25 mouse cellular contexts compared by ENCODE assay signal in genomic region chrX:162020039-162020566, GRCm38 (mm10).
A peak's percentile ranks its signal among the peaks of the same experiment; 100 is the strongest.
DNase-seq lines count a peak whose midpoint lies in the region; ATAC-seq and TF ChIP-seq lines count a peak whose summit lies in the region.
"Had no signal": no experiment of that assay in that cellular context is flagged by ENCODE, and none has a peak within 500 bp of the region (broad histone marks: within the 10 kb centered on the region; RNA-seq: fewer than 3 reads in every experiment).

No protein-coding gene starts in this region.

- H3K4me1 ChIP-seq in intestine, embryonic 15.5 days (replicated peaks) = no peaks in the 10 kb centered on the region
- H3K4me1 ChIP-seq in intestine, postnatal 0 days (replicated peaks; ENCODE audit: control insufficient read depth, insufficient read depth, low read length) = no peaks in the 10 kb centered on the region
- H3K4me1 ChIP-seq in MEL (ENCODE audit: control insufficient read depth in 1 of 2, insufficient read depth in 2 of 2, low read length in 2 of 2) = peaks cover 0 to 18% of the 10 kb centered on the region in 2 experiments; a peak in 3 of 4 replicates
- peaks cover 5% of the 10 kb centered on the region; the same call in 1 of the 2 replicates for H3K4me1 ChIP-seq in intestine, embryonic 16.5 days (ENCODE audit: control insufficient read depth, insufficient read depth, low read length)
- H3K4me1 ChIP-seq: embryonic facial prominence, embryonic 10.5 days; embryonic facial prominence, embryonic 12.5 days had no signal

- H3K27ac ChIP-seq in intestine, embryonic 15.5 days = no peak overlapping the region
- H3K27ac ChIP-seq in intestine, postnatal 0 days (ENCODE audit: low read depth, low read length) = no peak overlapping the region
- no peak overlapping the region for H3K27ac ChIP-seq in MEL (ENCODE audit: control insufficient read depth, low read depth, low read length)
- H3K27ac ChIP-seq in intestine, embryonic 16.5 days (ENCODE audit: low read length) = no peak overlapping the region
- H3K27ac ChIP-seq: embryonic facial prominence, embryonic 10.5 days; embryonic facial prominence, embryonic 12.5 days; forebrain, embryonic 13.5 days; forebrain, embryonic 15.5 days had no signal

- H3K27me3 ChIP-seq in intestine, embryonic 15.5 days (replicated peaks) = peaks cover 5% of the 10 kb centered on the region
- H3K27me3 ChIP-seq in intestine, postnatal 0 days (replicated peaks; ENCODE audit: control insufficient read depth, insufficient read depth, low read length) = no peaks in the 10 kb centered on the region
- no peaks in the 10 kb centered on the region for H3K27me3 ChIP-seq in MEL (ENCODE audit: control insufficient read depth in 1 of 2, insufficient read depth in 2 of 2, low read length in 2 of 2)
- peaks cover 6% of the 10 kb centered on the region for H3K27me3 ChIP-seq in intestine, embryonic 16.5 days (replicated peaks; ENCODE audit: control insufficient read depth, insufficient read depth, low read length)
- H3K27me3 ChIP-seq: CH12.LX; forebrain, embryonic 15.5 days had no signal

- H3K36me3 ChIP-seq in intestine, embryonic 15.5 days = no peaks in the 10 kb centered on the region
- no peaks in the 10 kb centered on the region for H3K36me3 ChIP-seq in intestine, postnatal 0 days (ENCODE audit: control insufficient read depth, insufficient read depth)
- H3K36me3 ChIP-seq in MEL (ENCODE audit: control insufficient read depth in 1 of 2, insufficient read depth in 2 of 2, low read length in 2 of 2) = peaks cover 0 to 12% of the 10 kb centered on the region in 2 experiments; a peak in 2 of 4 replicates
- H3K36me3 ChIP-seq in intestine, embryonic 16.5 days (ENCODE audit: control insufficient read depth, insufficient read depth, low read length) = no peaks in the 10 kb centered on the region
- H3K36me3 ChIP-seq: embryonic facial prominence, embryonic 10.5 days; embryonic facial prominence, embryonic 12.5 days; forebrain, embryonic 15.5 days; G1E had no signal

- no peak overlapping the region for H3K9ac ChIP-seq in intestine, embryonic 15.5 days
- no peak overlapping the region for H3K9ac ChIP-seq in intestine, postnatal 0 days (ENCODE audit: low read depth, low read length)
- no peak overlapping the region for H3K9ac ChIP-seq in MEL (ENCODE audit: control insufficient read depth, low read depth, low read length, poor library complexity, severe bottlenecking)
- no peak overlapping the region for H3K9ac ChIP-seq in intestine, embryonic 16.5 days (ENCODE audit: low read depth, low read length)
- H3K9ac ChIP-seq: embryonic facial prominence, embryonic 12.5 days; forebrain, embryonic 13.5 days; forebrain, embryonic 15.5 days; forebrain, postnatal 0 days had no signal

- no peak overlapping the region for H3K4me3 ChIP-seq in intestine, embryonic 15.5 days (replicated peaks)
- H3K4me3 ChIP-seq in intestine, postnatal 0 days (ENCODE audit: low read depth, low read length) = no peak overlapping the region
- H3K4me3 ChIP-seq in MEL (ENCODE audit: control insufficient read depth in 1 of 2, insufficient read depth in 1 of 2, low read depth in 2 of 2, low read length in 2 of 2) = no peak overlapping the region
- no peak overlapping the region for H3K4me3 ChIP-seq in intestine, embryonic 16.5 days (ENCODE audit: low read length)
- H3K4me3 ChIP-seq: embryonic facial prominence, embryonic 10.5 days; embryonic facial prominence, embryonic 12.5 days; forebrain, embryonic 13.5 days; forebrain, embryonic 15.5 days had no signal

- 70% methylated on average over 3 of the region's 3 CpGs for WGBS in intestine, embryonic 15.5 days
- 39% methylated on average over 3 of the region's 3 CpGs for WGBS in intestine, postnatal 0 days
- 69% methylated on average over 3 of the region's 3 CpGs for WGBS in intestine, embryonic 16.5 days

- peak; percentile 64 for DNase-seq in MEL (ENCODE audit: low read depth, low spot score)
- DNase-seq in layer of hippocampus, postnatal 10 days (ENCODE audit: low spot score in 2 of 2) = no peak
- DNase-seq in spleen, postnatal 14 days (ENCODE audit: low spot score in 2 of 2) = no peak
- DNase-seq: adrenal gland, adult 8-10 months; adrenal gland, postnatal 14 days; adrenal gland, postnatal 36 days; B cell, adult 2 months; cerebellum, adult 11-12 months; cerebellum, adult 2 months; cerebellum, adult 9-10 months; cerebellum, postnatal 10 days; cerebellum, postnatal 25 days; forebrain, postnatal 0 days had no signal

- TF ChIP-seq CTCF in intestine, postnatal 0 days (IDR thresholded peaks at IDR 0.05; ENCODE audit: low read depth) = no peak
- TF ChIP-seq CTCF in MEL (IDR thresholded peaks at IDR 0.05 in 2 of 3, conservative IDR thresholded peaks at IDR 0.05 in 1 of 3; ENCODE audit: control insufficient read depth in 1 of 3, insufficient read depth in 1 of 3, low read depth in 2 of 3, low read length in 3 of 3, poor library complexity in 1 of 3, severe bottlenecking in 1 of 3) = no peak

- ATAC-seq in intestine, embryonic 15.5 days = peak; percentile 83
- no peak for ATAC-seq in intestine, postnatal 0 days
- ATAC-seq in intestine, embryonic 16.5 days = peak; percentile 79
- ATAC-seq: activated CD4-positive, CD25-positive, alpha-beta regulatory T cell, adult 4 months; CD4-positive, CD25-positive, alpha-beta regulatory T cell, adult 4 months; forebrain, embryonic 13.5 days; forebrain, embryonic 15.5 days; forebrain, postnatal 0 days; Patski had no signal

- TF ChIP-seq EP300 in MEL (IDR thresholded peaks at IDR 0.05; ENCODE audit: low read depth in 1 of 2, low read length in 2 of 2) = no peak

- no peak overlapping the region for H3K4me2 ChIP-seq in intestine, embryonic 15.5 days (replicated peaks)
- H3K4me2 ChIP-seq in intestine, postnatal 0 days (replicated peaks; ENCODE audit: low read depth) = no peak overlapping the region
- no peak overlapping the region for H3K4me2 ChIP-seq in intestine, embryonic 16.5 days (ENCODE audit: low read depth, low read length)
- H3K4me2 ChIP-seq: embryonic facial prominence, embryonic 12.5 days; forebrain, embryonic 13.5 days; forebrain, embryonic 15.5 days had no signal

- TF ChIP-seq RAD21 in MEL (IDR thresholded peaks at IDR 0.05; ENCODE audit: low read depth, low read length) = no peak

- TF ChIP-seq POLR2A in MEL (IDR thresholded peaks at IDR 0.05; ENCODE audit: control insufficient read depth in 1 of 2, insufficient read depth in 1 of 2, low read depth in 1 of 2, low read length in 2 of 2, poor library complexity in 1 of 2) = no peak

- no peaks in the 10 kb centered on the region for H3K9me3 ChIP-seq in intestine, embryonic 15.5 days
- no peaks in the 10 kb centered on the region for H3K9me3 ChIP-seq in intestine, postnatal 0 days (ENCODE audit: control insufficient read depth)
- H3K9me3 ChIP-seq in MEL (replicated peaks; ENCODE audit: insufficient read depth, low read length) = no peaks in the 10 kb centered on the region
- no peaks in the 10 kb centered on the region for H3K9me3 ChIP-seq in intestine, embryonic 16.5 days (ENCODE audit: control insufficient read depth, low read length)
- H3K9me3 ChIP-seq: embryonic facial prominence, embryonic 10.5 days; embryonic facial prominence, embryonic 12.5 days; forebrain, embryonic 13.5 days; forebrain, embryonic 15.5 days; G1E had no signal

- no peaks in the 10 kb centered on the region for H3K79me2 ChIP-seq in MEL (ENCODE audit: control insufficient read depth, insufficient read depth, low read length, poor library complexity)

TF ChIP-seq in MEL, 35 proteins besides CTCF, POLR2A, EP300 and RAD21:
- 0 out of 2 replicates have a peak, but pooled peaks have one; percentile 29 for TF ChIP-seq GATA1 (IDR thresholded peaks at IDR 0.05; ENCODE audit: low read depth, low read length)
- TF ChIP-seq ZC3H11A (IDR thresholded peaks at IDR 0.05; ENCODE audit: low read depth, low read length) = no peak
- no peak for TF ChIP-seq ZNF384 (IDR thresholded peaks at IDR 0.05; ENCODE audit: low read depth, low read length)
- peak; percentile 48 for TF ChIP-seq TBP (IDR thresholded peaks at IDR 0.05; ENCODE audit: low read depth, low read length)
- TF ChIP-seq TAL1 (IDR thresholded peaks at IDR 0.05; ENCODE audit: low read length) = no peak
- TF ChIP-seq UBTF (IDR thresholded peaks at IDR 0.05; ENCODE audit: borderline replicate concordance, insufficient read depth, low read depth, low read length) = 0 out of 2 replicates have a peak, but pooled peaks have one; percentile 53
